Mouse (Mus musculus): Measurements from ENCODE around the gene Fam213b. TPM values are rescaled to one million over a fixed set of nuclear protein-coding genes. Genes with fewer than 3 reads are reported as not detected.

Fam213b gene
- polyA plus RNA-seq, 1 experiment: 5.7 TPM

DNA sequence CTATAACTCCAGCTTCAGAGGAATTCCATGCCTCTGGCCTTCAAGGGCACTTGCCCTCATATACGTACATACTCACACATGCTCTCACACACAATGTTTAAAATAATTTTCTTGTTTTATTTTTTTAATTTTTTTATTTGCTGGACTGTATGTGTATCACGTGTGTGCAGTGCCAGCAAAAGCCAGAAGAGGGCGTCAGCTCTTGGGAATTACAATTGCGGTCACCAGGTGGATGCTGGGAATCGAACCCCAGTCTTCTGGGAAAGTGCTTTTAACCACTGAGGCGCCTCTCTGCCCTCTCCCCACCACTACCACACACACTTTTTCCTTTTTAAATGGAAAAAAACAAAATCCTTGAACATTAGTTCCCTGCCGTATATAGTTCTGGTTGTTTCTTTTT, 42.1 kb downstream of the Fam213b start:
- Histone ChIP-seq H3K4me3 (no peak overlapping the region), H3K27me3 (ENCODE audit: control insufficient read depth, insufficient read depth, insufficient read length) (peaks cover 28% of the 10 kb centered on the region), H3ac (ENCODE audit: control insufficient read depth, insufficient read length) (no peak overlapping the region), H3K36me3 (ENCODE audit: control insufficient read depth, insufficient read depth) (no peaks in the 10 kb centered on the region), H3K4me2 (ENCODE audit: low read depth) (no peak overlapping the region), H3K79me2 (ENCODE audit: control insufficient read depth, insufficient read depth) (no peaks in the 10 kb centered on the region)
- TF ChIP-seq MAX (IDR thresholded peaks at IDR 0.05; ENCODE audit: low read depth) (no peak), MYOG (IDR thresholded peaks at IDR 0.05; ENCODE audit: control insufficient read depth in 1 of 3, insufficient read depth in 1 of 3, insufficient read length in 2 of 3, low read depth in 2 of 3) (no peak), POLR2A (IDR thresholded peaks at IDR 0.05; ENCODE audit: insufficient read length, low read depth) (no peak), CEBPB (IDR thresholded peaks at IDR 0.05; ENCODE audit: insufficient read depth, poor library complexity, severe bottlenecking) (no peak), TCF3 (IDR thresholded peaks at IDR 0.05; ENCODE audit: insufficient read length, low read depth) (no peak), MYOD1 (IDR thresholded peaks at IDR 0.05; ENCODE audit: control insufficient read depth in 1 of 3, insufficient read length in 2 of 3, low read depth in 2 of 3) (no peak), TCF12 (IDR thresholded peaks at IDR 0.05; ENCODE audit: insufficient read depth, poor library complexity, severe bottlenecking) (no peak), POLR2AphosphoS2 (IDR thresholded peaks at IDR 0.05; ENCODE audit: insufficient read length, low read depth) (no peak), SRF (IDR thresholded peaks at IDR 0.05; ENCODE audit: control insufficient read depth, insufficient read length, low read depth) (no peak), USF1 (IDR thresholded peaks at IDR 0.05; ENCODE audit: low read depth) (no peak), E2F4 (IDR thresholded peaks at IDR 0.05; ENCODE audit: insufficient read depth) (no peak), REST (IDR thresholded peaks at IDR 0.05; ENCODE audit: insufficient read depth, insufficient read length) (no peak)

DNA sequence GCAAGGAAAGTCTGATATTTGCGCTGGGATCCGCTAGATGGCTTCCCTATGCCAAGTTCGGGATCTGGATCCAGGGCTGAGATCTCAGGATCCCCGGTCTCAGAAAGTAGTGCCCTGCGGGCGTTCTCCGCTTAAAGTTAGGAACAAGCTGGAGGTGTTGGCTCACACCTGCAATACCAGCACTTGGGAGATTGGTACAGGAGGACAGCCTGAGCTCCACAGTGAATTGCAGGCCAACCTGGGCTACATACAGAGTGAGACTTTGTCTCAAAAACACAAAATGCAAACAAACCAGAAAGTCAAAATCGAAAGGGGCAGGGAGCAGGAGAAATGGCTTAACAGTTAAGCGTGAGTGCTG, 42.5 kb downstream of the Fam213b start:
- H3K27me3 ChIP-seq (ENCODE audit: control insufficient read depth, insufficient read depth, insufficient read length): peaks cover 24% of the 10 kb centered on the region
- H3K36me3 ChIP-seq (ENCODE audit: control insufficient read depth, insufficient read depth): no peaks in the 10 kb centered on the region
- no peak overlapping the region for H3K4me2 ChIP-seq (ENCODE audit: low read depth)
- TF ChIP-seq TCF12 (IDR thresholded peaks at IDR 0.05; ENCODE audit: insufficient read depth, poor library complexity, severe bottlenecking) (no peak), MAX (IDR thresholded peaks at IDR 0.05; ENCODE audit: low read depth) (no peak), SRF (IDR thresholded peaks at IDR 0.05; ENCODE audit: control insufficient read depth, insufficient read length, low read depth) (no peak), REST (IDR thresholded peaks at IDR 0.05; ENCODE audit: insufficient read depth, insufficient read length) (no peak), E2F4 (IDR thresholded peaks at IDR 0.05; ENCODE audit: insufficient read depth) (no peak), MYOG (IDR thresholded peaks at IDR 0.05; ENCODE audit: control insufficient read depth in 1 of 3, insufficient read depth in 1 of 3, insufficient read length in 2 of 3, low read depth in 2 of 3) (no peak), POLR2A (IDR thresholded peaks at IDR 0.05; ENCODE audit: insufficient read length, low read depth) (no peak), USF1 (IDR thresholded peaks at IDR 0.05; ENCODE audit: low read depth) (no peak)
- no peak overlapping the region for H3ac ChIP-seq (ENCODE audit: control insufficient read depth, insufficient read length)
- no peaks in the 10 kb centered on the region for H3K79me2 ChIP-seq (ENCODE audit: control insufficient read depth, insufficient read depth)
- no peak overlapping the region for H3K4me3 ChIP-seq

GRCm38 (mm10) chr4:154855721-154856479, 43.0 kb downstream of the Fam213b start:
- Histone ChIP-seq H3K79me2 (ENCODE audit: control insufficient read depth, insufficient read depth) (no peaks in the 10 kb centered on the region), H3K4me3 (no peak overlapping the region), H3ac (ENCODE audit: control insufficient read depth, insufficient read length) (no peak overlapping the region), H3K36me3 (ENCODE audit: control insufficient read depth, insufficient read depth) (no peaks in the 10 kb centered on the region), H3K4me2 (ENCODE audit: low read depth) (no peak overlapping the region), H3K27me3 (ENCODE audit: control insufficient read depth, insufficient read depth, insufficient read length) (peaks cover 18% of the 10 kb centered on the region)
- TF ChIP-seq E2F4 (IDR thresholded peaks at IDR 0.05; ENCODE audit: insufficient read depth) (no peak), CEBPB (IDR thresholded peaks at IDR 0.05; ENCODE audit: insufficient read depth, poor library complexity, severe bottlenecking) (no peak), TCF3 (IDR thresholded peaks at IDR 0.05; ENCODE audit: insufficient read length, low read depth) (no peak), USF1 (IDR thresholded peaks at IDR 0.05; ENCODE audit: low read depth) (no peak), MYOG (IDR thresholded peaks at IDR 0.05; ENCODE audit: control insufficient read depth in 1 of 3, insufficient read depth in 1 of 3, insufficient read length in 2 of 3, low read depth in 2 of 3) (no peak), TCF12 (IDR thresholded peaks at IDR 0.05; ENCODE audit: insufficient read depth, poor library complexity, severe bottlenecking) (no peak), MAX (IDR thresholded peaks at IDR 0.05; ENCODE audit: low read depth) (no peak), POLR2A (IDR thresholded peaks at IDR 0.05; ENCODE audit: insufficient read length, low read depth) (no peak), POLR2AphosphoS2 (IDR thresholded peaks at IDR 0.05; ENCODE audit: insufficient read length, low read depth) (no peak), MYOD1 (IDR thresholded peaks at IDR 0.05; ENCODE audit: control insufficient read depth in 1 of 3, insufficient read length in 2 of 3, low read depth in 2 of 3) (no peak), REST (IDR thresholded peaks at IDR 0.05; ENCODE audit: insufficient read depth, insufficient read length) (no peak), SRF (IDR thresholded peaks at IDR 0.05; ENCODE audit: control insufficient read depth, insufficient read length, low read depth) (no peak)

GRCm38 (mm10) chr4:154854676-154855345, 44.1 kb downstream of the Fam213b start:
- Histone ChIP-seq H3K36me3 (ENCODE audit: control insufficient read depth, insufficient read depth) (no peaks in the 10 kb centered on the region), H3K27me3 (ENCODE audit: control insufficient read depth, insufficient read depth, insufficient read length) (peaks cover 11% of the 10 kb centered on the region), H3K79me2 (ENCODE audit: control insufficient read depth, insufficient read depth) (no peaks in the 10 kb centered on the region), H3K4me3 (no peak overlapping the region), H3K4me2 (ENCODE audit: low read depth) (no peak overlapping the region), H3ac (ENCODE audit: control insufficient read depth, insufficient read length) (no peak overlapping the region)
- TF ChIP-seq USF1 (IDR thresholded peaks at IDR 0.05; ENCODE audit: low read depth) (no peak), POLR2AphosphoS2 (IDR thresholded peaks at IDR 0.05; ENCODE audit: insufficient read length, low read depth) (no peak), SRF (IDR thresholded peaks at IDR 0.05; ENCODE audit: control insufficient read depth, insufficient read length, low read depth) (no peak), MAX (IDR thresholded peaks at IDR 0.05; ENCODE audit: low read depth) (no peak), POLR2A (IDR thresholded peaks at IDR 0.05; ENCODE audit: insufficient read length, low read depth) (no peak), MYOG (IDR thresholded peaks at IDR 0.05; ENCODE audit: control insufficient read depth in 1 of 3, insufficient read depth in 1 of 3, insufficient read length in 2 of 3, low read depth in 2 of 3) (no peak), CEBPB (IDR thresholded peaks at IDR 0.05; ENCODE audit: insufficient read depth, poor library complexity, severe bottlenecking) (no peak), REST (IDR thresholded peaks at IDR 0.05; ENCODE audit: insufficient read depth, insufficient read length) (no peak), E2F4 (IDR thresholded peaks at IDR 0.05; ENCODE audit: insufficient read depth) (no peak), MYOD1 (IDR thresholded peaks at IDR 0.05; ENCODE audit: control insufficient read depth in 1 of 3, insufficient read length in 2 of 3, low read depth in 2 of 3) (no peak), TCF3 (IDR thresholded peaks at IDR 0.05; ENCODE audit: insufficient read length, low read depth) (no peak), TCF12 (IDR thresholded peaks at IDR 0.05; ENCODE audit: insufficient read depth, poor library complexity, severe bottlenecking) (no peak)

Data from myocyte (in vitro differentiated cells).